Mouse (Mus musculus): ENCODE data around the gene Atcay. TPM values are rescaled to one million over a fixed set of nuclear protein-coding genes. Genes with fewer than 3 reads are reported as not detected.
A peak's percentile ranks its signal among the peaks of the same experiment; 100 is the strongest.
"Not testable (repeated sequence)": the region's sequence is repeated elsewhere in the genome, so short reads cannot be mapped to it uniquely, and the experiment has no call there.

Atcay gene
- polyA plus RNA-seq, 1 experiment = 0.10 TPM

DNA sequence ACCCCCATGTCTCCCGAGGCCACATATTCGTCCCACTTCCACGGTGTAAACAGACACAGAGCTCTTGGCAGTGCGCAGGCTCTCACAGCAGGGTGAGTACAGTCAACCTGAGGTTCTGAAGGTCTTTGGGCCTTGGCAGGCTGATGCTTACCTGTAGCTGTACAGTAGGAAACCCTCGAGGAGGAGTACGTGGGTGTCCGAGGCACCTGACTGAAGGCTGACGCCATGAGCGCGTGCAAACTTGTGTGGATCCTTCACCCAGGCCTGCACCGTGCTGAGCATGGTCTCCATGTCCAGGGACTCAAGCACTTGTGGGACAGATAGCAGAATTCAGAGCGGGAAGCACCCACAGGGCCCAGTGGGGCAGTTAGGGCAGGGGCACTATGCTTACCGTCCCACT is 30.5 kb downstream of the Atcay start:
- no peak for DNase-seq (ENCODE audit: low spot score)

- no peak for DNase-seq (ENCODE audit: low spot score)
These were observed 31.6 kb downstream of the Atcay start for GRCm38 (mm10) chr10:81198990-81199389.

DNA sequence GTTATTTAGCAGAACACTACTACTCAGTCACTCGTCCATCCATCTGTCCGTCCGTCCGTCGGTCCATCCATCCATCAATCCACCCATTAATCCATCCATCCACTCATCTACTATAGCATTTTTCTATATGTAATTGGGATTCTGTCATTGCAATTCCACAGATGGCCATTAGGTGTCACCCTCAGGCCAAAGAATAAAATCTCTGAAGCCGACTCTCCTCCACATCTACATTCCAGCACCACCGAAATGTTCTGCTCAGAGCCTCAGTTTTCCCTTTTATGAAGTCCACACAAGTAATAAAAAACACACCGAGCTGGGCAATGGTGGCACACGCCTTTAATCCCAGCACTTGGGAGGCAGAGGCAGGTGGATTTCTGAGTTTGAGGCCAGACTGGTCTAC is 32.4 kb downstream of the Atcay start:
- no peak for DNase-seq (ENCODE audit: low spot score)

GRCm38 (mm10) chr10:81197305-81197704 is 33.3 kb downstream of the Atcay start:
- DNase-seq (ENCODE audit: low spot score) = no peak

- no peak for DNase-seq (ENCODE audit: low spot score)
These were observed 34.1 kb downstream of the Atcay start for GRCm38 (mm10) chr10:81196470-81197065.

GRCm38 (mm10) chr10:81195300-81195699 is 35.3 kb downstream of the Atcay start:
- DNase-seq (ENCODE audit: low spot score) = no peak

GRCm38 (mm10) chr10:81193991-81194774 is 36.5 kb downstream of the Atcay start:
- no peak for DNase-seq (ENCODE audit: low spot score)

DNA sequence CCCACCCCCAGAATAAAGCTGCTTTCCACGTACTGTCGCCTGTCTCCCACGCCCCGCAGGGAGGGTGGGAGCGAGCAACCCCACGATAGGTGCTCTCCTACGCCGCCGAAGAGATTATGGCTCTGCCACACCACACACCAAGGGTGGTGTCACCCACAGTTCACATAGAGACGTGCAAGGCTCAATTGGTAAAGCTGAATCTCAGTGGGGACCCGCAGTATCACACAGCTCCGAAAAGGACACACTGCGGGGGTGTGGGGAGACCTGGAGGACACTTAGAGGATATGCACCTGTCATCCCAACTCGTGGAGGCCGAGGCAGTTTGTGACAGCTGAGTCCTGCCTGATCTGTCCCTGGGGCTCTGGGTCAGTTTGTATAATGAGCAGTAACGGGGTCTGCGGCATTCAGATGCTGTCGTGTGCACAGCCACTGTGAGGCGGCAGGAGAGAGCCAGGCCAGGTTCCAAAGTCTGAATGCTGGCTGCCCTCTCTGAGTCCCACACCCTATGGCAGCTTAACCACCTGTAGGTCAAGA is 37.6 kb downstream of the Atcay start:
- no peak for DNase-seq (ENCODE audit: low spot score)

DNA sequence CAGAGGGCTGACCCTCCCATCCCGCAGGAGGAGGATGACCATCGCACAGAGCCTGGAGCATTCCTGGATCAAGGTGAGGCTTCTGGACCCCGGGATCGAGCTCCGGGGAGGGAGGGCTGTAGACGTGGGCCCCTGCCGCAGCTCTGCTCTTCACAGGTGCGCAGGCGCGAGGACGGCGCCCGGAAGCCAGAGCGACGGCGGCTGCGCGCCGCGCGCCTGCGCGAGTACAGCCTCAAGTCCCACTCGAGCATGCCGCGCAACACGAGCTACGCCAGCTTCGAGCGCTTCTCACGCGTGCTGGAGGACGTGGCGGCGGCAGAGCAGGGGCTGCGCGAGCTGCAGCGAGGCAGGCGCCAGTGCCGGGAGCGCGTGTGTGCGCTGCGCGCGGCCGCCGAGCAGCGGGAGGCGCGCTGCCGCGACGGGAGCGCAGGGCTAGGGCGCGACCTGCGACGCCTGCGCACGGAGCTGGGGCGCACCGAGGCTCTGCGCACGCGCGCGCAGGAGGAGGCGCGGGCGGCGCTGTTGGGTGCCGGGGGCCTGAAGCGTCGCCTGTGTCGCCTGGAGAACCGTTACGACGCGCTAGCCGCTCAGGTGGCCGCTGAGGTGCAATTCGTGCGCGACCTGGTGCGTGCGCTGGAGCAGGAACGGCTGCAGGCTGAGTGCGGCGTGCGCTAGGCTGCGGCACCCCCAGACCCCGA is 38.2 kb downstream of the Atcay start:
- DNase-seq (ENCODE audit: low spot score) = peak; percentile 86

DNA sequence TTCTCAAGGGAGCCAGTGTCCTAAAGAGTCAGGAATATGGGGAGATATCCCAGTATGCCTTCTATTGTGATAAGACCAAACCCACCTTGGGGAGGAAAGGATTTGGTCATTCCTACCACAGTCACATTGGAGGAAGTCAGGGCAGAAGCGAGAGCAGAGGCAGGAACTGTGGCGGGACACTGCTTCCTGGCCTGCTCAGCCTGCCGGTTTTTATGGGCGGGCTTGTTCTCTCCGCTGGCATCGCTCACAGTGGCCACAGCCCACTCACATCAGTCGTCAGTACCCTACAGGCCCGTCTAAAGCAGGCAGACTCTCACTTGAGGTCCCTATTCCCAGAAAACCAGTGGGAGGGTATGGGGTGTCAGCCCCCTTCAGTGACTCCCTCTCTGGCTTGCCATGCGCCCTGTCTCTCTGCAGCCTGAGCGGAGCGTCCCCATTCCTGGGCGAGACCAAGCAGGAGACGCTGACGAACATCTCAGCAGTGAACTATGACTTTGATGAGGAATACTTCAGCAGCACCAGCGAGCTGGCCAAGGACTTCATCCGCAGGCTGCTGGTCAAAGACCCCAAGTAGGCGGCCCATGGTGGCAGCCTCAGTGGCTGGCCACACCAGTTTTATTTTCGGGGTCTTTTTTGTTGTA is 39.2 kb downstream of the Atcay start:
- no peak for DNase-seq (ENCODE audit: low spot score)

DNA sequence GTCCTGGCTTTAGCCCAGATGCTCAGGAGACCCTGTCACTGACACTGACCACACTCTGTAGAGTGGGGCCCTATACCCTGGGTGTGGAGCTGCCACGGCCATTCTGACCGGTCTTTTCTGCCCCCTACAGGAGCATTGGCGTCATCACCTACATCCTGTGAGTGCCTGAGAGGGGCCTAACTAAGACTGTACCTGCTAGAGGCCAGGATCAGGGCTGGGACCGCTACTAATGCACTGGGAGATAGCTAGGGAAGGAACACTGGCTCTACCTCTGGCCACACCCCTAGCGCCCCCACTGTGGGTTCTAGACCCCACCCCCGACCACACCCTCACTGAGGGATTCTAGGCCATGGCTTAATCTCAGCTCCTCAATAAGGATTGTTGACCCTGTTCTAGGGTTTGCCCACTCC is 39.7 kb downstream of the Atcay start:
- DNase-seq (ENCODE audit: low spot score) = no peak

DNA sequence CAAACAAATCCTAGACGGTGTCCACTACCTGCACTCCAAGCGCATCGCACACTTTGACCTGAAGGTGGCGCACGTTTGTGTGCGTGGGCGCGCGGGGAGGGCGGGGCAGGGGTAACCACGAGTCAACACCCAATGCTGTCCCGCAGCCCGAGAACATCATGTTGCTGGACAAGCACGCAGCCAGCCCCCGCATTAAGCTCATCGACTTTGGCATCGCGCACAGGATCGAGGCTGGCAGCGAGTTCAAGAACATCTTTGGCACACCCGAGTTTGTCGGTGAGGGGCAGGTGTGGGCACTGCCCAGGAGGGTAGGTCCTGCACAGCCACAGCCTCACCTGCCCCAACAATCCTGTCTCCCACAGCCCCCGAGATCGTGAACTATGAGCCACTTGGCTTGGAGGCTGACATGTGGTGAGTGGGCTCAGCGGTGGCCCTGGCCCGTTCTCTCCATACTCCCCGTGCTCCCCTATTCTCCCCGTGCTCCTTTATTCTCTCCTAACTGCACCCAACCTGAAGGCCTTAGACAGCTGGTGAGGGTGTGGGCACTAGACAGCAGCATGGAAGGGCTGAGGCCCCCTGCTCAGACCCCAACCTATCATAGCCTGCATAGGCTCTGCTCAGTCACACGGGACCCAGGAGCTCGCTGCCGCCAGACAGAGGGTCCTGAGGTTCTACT is 40.3 kb downstream of the Atcay start:
- no peak for DNase-seq (ENCODE audit: low spot score)

DNA sequence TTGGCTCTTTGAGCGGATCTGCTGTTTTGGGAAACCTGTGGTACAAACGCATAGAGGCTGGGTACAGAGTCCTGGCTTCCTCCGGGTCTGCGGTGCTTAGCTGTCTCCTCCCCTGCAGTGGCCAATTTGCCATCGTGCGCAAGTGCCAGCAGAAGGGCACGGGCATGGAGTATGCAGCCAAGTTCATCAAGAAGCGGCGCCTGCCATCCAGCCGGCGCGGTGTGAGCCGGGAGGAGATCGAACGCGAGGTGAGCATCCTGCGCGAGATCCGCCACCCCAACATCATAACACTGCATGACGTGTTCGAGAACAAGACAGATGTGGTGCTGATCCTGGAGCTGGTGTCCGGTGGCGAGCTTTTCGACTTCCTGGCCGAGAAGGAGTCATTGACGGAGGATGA is 40.8 kb downstream of the Atcay start:
- no peak for DNase-seq (ENCODE audit: low spot score)

DNA sequence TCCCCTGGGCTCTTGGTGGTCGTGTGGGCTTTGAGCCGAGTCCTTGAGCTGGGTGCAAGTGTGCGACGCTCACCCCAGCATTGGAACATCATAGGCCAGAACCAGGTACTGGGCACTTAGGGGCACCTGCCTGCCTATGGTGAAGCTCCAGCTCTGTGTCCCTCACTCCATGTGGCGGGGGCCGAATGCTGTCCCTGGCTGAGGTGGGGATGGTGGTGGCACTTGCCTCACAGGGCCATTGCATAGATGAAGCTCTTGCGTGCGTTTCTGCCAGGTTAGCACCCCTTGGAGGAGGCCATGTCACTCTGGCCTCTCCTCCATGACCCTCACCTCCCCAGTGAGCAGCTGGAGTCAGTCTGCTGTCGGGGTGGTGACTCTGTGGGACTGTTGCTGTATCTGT is 43.5 kb downstream of the Atcay start:
- DNase-seq (ENCODE audit: low spot score) = no peak

GRCm38 (mm10) chr10:81184765-81185164 is 45.9 kb downstream of the Atcay start:
- no peak for DNase-seq (ENCODE audit: low spot score)

DNA sequence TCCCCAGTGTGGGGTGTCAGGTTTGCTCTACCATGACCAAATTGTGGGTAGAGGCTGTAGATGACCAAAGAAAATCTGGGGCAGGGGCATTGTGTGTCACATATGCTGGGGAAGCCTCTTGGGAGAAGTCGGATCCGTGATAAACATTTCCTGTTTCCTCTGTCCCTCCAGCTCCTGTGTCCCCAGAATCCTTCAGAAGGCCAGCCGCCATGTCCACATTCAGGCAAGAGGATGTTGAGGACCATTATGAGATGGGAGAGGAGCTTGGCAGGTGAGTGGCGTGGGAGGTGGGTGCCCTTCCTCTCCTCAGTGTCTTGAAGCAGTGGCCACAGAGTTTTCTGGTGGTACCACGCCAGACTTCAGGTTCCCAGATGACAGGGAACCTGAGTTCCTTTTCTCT is 46.8 kb downstream of the Atcay start, which contains the start of gene 4930442H23Rik:
Gene 4930442H23Rik, minus strand, starts transcription at position 45 of the 400 bp plus-strand sequence.
- DNase-seq (ENCODE audit: low spot score) = no peak

- peak; percentile 94 for DNase-seq (ENCODE audit: low spot score)
These were observed 48.0 kb downstream of the Atcay start, which contains the start of gene Dapk3 for GRCm38 (mm10) chr10:81182336-81183333. Dapk3 (plus strand) TSS chr10:81183005.

- not testable (repeated sequence) for DNase-seq (ENCODE audit: low spot score)
These were observed 48.8 kb downstream of the Atcay start for GRCm38 (mm10) chr10:81181860-81182259.

GRCm38 (mm10) chr10:81180946-81181345 is 49.7 kb downstream of the Atcay start:
- DNase-seq (ENCODE audit: low spot score) = no peak
